Mouse (Mus musculus) right cerebral cortex, postnatal 10 days (tissue): Measurements from ENCODE around the gene Fam243.

Experiments
- DNase-seq, 2 experiments: peaks; one replicate each; pipeline ENCODE4 v3.0.0; 2021; ENCODE audit warnings: low spot score in 2 of 2

Fam243 gene

DNA sequence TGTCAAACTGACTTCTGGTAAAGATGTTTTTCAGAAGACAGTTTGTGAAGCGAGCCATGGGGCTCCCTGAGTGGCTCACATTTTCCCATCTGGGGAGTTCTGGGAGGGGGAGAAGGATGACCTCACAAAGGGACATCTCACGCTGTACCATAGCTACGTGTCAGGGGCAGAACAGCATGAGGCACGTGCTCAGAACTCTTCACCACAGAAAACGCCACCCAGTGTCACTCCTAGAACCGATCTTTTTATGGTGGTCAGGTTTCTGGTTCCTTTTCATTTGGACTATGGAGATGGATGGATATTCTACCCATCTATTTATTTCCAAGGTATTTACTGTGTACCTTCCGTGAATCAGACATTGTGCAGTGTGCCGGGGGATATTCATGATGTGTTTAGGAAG, at the start of gene Fam243:
Gene Fam243 (minus strand): TSS at position 101 of the 400 bp plus-strand sequence.
- no peak for DNase-seq

DNA sequence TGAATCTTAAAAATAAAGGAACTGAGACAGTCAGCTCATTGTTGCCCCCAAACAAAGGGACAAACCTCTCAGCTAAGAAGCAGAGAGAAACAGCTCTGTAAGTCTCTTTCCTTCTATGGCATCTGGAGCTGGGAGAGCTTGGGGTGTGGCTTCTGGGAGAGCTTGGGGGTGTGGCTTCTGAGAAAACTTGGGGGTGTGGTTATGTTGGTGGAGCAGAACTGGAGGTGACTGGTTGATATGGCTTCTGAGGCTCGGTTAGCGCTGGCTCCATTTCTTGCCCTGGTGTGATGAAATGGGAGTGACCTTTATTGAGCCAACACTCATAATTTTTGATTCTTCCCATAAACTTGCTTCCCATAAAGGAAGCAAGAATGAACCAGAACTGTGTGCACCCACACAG, 48.0 kb upstream of the Fam243 start:
- DNase-seq = no peak

DNA sequence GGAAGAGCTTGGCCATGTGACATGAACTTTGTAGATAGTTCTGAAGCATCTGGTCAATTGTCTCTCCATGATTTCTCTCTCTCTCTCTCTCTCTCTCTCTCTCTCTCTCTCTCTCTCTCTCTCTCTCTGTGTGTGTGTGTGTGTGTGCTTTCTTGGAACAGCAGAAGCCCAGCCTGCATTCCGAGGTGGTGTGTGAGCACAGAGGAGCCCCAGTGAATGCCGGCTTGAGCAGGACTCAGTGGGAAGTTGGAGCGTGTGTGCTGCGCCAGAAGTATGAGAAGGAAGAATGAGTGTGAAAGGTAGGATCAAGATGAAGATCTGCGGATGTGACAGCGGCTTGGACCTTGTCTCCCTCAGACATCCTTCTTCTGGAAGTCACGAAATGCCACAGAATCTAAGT, 44.2 kb upstream of the Fam243 start:
- DNase-seq = no peak

DNA sequence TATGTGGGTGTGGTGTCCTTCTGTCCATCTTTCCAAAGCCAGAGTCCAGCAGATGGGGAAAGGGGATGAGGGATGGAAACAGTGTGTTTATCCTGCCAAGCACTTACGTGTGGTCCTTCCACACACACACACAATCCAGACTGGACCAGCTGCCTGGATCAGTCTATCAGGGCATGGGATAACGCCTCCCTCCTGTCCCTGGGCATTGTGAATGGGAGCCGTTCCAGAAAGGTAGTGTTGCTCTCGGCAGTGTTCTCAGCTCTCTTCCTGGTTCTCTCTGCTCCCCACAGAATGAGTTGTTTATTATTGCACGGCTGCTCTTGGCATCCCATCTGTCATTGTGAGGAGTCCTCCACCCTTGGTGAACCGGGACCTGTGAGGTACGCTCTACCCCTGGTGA, 39.5 kb upstream of the Fam243 start:
- no peak for DNase-seq

DNA sequence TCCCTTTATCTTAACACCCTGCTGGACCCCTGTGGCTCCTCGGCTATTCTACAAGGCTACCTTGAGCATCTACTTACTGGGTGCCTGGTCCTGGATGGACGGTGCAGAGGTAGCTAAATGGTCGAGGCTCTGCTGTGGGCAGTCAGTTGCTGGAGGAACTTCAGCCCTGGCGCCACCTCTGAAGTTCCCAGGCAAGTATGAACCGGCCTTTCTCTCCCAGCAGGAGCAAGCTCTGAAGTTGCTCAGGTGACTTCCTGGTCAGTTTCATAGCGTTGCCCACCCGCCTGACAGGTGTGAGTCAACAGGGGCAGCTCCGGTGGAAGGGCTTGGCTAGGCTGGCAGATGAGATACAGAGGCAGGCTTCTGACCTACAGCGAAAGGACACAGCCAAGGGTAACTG, 38.0 kb upstream of the Fam243 start, which contains the start of gene Kcne1:
Gene Kcne1 (minus strand): TSS at position 240 of the 400 bp plus-strand sequence.
- no peak for DNase-seq

DNA sequence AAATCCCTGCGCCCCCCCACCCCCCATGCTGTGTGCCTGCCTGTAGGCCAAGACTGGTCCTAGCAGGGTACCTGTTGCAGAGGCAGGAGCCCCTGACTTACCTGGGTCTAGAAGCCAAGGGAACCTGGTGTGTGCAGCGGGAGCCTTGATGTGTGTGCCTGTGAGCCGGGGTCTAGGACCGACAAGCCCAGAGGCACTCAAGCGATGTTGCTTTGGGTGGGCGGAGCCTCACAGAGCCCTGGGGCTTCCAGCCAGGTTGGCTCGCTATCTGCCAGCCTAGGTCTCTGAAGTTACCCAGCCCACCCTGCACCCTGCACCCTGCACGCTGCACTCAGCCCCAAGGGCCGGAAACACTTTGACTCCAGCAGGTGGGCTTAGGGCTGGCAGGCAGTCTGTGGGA, 37.5 kb upstream of the Fam243 start:
- DNase-seq = no peak

DNA sequence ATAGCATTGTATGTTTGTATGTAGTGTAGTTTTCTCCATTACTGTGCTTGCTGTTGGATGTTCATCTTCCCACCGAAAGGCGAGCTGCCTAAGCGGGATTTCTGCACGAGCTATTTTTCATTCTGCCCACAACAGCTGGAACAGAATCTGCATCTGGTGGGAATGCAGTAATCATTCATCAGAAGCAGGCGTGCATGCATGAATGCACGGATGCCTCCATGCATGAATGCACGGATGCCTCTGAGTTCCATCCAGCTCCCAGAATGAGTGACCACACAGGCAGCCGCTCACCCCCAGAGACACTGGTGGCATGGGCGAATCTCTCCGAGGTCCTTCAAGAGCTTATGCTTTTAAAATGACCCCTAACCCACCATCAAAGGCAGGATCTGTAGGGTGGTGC, 36.3 kb upstream of the Fam243 start:
- no peak for DNase-seq

DNA sequence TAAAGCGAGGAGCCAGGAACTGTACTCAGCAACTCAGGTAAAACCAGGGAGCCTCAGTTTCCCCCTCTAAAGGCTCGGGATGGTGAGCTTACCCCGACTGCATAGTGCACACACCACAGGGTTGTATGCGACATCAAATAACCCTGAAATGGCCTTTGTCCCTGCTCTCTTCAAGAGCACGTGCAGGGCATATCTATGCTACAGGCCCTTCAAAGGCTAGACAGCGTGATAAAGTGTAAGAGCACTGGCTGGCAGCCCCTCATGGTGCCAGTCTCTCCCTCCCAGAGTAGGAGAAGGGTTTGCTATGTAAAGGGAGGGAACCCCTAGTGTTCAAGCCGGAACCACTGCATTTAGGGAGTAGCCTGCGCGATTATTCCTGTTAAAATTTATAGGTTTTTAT, 35.8 kb upstream of the Fam243 start:
- no peak for DNase-seq

DNA sequence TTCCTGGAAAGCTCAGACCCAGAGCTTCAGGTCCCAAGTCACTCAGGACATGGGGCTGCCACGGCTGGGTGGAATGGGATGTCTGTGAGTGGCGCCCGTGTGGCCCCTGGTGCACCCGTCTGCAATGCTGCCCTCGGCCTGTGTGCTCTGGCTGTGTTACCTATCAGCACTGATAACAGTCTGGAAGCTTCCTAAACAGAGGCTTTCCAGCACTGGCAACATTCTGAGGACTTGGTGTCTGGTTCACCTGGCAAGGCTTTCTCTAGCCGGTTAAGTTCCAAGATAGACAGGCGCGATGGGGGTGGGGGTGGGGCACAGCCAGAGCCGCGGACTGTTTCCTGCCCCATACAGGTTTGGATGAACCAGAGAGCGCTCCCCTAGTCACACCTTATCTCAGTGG, 34.7 kb upstream of the Fam243 start:
- no peak for DNase-seq

DNA sequence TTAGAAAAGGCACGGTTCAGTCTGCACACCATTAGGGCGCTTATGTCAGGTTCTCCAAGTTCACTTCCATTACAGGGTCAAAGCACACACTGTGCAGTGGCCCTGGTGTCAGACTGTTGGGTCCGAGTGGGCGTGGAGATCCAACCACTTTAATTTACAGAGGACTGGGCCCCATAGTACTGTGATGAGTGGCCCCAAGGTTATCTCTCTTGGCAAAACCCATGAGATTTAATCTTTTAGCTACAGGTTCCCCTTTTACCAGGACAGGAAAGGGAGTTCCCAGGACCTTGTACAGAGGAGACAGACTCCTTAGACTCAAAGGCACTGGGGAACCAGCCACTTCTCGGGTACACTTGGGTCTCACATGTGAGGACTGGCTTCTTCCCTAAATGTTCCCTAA, 34.1 kb upstream of the Fam243 start:
- no peak for DNase-seq

DNA sequence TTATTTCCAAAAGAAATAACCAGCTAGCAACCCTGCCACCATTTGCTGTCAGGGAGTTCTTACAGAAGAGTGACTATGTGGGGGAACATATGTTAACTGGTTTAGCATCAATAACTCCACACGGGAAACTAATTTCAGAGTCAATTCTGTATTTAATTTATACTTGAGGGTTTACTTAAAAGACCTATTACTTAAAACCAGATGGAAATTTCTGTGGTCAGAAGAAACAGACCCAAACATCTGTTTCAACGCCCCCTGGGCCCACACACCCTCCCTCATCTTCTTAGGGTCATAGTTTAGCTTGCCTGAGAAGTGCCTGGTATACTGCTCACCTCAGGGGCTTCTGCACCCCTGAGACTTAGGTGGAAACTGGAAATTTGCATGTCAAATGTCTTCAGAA, 32.7 kb upstream of the Fam243 start:
- DNase-seq = no peak

DNA sequence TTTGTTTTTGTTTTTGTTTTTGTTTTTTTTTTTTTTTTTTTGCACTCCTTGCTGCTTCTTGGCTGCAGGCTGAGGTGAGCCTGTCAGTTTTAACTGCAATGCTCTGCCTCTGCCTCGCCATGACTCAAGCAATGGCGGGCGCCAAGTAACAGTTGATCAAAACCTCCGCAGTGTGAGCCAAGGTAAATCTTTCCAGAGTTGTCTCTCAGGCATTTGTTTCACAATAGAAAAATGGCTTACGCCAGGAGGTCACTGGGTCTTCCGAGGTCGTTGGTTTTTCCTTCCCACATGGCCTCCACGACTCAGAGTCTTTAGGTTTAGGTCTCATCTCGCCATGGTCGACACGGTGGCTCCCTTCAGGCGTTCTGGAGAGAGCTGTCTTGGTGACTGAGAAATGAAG, 32.1 kb upstream of the Fam243 start:
- DNase-seq = no peak

DNA sequence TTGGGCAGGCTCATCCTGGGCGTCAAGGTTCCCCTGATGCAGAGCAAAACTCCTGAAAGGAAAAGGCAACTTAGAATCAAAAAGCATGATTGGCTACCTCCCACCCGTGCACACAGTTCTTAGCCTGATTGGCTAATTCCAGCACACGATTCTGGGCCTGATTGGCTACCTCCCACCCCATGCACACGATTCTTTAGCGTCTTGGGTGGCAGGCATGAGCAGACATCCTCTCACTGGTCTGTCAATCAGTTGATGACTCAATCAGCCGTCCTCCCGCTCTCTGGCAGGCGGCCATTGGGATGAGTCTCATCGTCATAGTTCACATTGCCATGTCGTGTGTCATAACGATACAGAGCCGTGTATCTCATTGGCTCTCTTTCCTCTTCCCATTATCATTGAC, 27.7 kb upstream of the Fam243 start:
- no peak for DNase-seq

DNA sequence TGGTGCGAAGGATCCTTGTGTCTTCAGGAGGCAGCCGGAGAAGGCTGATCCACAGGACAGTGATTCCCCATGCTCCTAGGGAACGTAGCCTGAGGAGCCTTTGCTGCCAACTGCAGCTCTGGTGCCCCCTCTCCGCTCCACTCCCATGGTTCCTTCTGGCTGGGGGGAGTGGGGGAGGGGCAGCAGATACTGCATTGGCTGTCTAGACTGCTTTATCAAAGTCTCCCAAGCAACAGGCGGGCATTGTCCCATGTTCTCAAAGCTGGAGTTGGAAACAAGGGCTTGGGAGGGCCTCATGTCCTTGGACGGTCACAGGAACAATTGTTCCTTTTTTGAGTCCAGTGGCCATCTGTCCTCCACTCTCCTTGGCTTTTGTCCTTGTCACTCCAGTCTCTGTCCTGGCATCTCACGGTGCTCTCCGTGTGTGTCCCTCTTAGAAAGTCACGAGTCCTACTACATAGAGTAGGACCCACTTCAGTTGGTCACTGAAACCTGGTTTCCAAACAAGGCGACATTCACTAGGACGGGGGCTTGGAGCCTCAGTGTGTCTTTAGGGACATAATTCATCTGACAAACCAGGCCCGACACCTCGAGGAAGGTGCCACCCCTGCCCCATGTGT, 25.2 kb upstream of the Fam243 start:
- DNase-seq = peak; percentile 45 to 53

DNA sequence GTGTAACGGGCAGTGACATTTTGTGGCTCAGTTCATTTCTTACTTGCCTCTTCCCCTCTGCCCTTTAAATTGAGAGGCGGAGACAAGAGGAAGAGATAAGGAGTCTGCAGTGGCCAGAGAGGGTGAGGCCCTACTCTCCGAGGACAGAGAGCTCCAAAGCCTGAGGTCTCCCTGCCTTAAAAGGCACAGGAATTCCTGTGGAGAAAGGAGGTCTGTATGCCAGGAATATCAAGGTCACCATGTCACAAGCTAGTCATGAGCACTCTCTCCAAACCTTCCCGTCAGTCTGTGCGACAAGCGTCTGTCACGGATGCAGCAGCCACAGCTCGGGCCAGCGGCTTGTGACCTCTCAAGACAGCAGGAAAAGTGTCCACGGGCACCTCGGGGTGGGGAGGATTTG, 23.9 kb upstream of the Fam243 start:
- DNase-seq = no peak

DNA sequence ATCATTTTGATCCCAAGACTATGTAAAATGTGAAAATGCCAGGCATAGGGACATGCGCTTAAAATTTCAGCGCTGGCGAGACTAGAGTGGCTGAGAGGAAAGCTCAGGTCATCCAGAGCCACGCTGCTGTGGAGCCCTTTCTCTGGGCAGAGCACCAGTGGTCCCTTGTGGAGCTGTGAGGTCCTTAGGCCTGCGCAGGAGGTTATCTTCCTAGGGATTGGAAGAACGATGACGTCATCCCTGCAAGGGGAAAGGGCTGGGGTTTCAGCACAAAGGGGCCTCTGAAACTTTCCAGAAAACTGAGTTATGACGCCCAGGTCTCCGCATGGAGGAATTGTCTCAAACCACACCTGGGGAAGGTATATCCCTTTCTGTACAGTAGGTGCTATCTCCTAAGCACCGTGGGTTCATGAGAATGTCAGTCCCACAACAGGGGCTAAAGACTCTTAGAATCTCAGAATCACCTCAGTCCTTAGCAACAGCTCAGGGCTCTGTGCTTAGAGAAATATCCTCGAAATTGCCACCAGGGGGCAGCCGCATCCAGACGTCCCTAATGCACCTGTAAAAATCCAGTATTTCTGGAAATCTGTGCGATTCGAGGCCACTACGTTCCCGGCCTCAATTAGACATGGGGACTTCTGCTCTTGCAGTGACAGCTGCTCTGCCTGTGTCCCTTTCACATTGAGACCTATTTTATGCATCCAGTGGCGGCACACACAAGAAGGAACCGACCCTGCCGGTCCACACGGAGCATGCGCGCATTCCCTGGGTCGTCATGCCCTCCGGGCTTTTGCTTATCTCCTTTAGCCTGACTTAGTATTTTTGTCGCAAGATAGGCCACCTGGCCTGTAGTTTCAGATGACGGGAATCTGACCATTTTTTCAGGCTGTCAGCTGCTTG, 19.6 kb upstream of the Fam243 start:
- DNase-seq = peak; percentile 75 to 84

DNA sequence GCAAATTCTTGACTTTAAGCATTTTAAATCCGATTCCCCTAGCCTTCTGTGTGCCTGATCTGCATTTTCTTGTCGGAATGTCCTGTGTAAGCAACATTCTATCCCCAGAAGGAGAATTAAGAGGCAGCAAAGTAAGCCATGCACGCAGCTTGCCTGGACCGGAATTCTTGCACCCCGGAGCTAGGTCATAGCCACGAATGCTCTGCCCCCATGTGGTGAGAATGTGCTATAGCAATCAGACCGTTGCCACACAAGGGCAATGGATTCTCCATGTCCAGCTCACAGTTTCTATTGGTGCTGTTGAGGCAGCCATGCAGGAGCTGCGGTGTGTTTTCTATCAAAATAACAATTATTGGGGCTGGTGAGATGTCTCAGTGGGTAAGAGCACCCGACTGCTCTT, 15.0 kb upstream of the Fam243 start:
- DNase-seq = peak; percentile 70 to 81

DNA sequence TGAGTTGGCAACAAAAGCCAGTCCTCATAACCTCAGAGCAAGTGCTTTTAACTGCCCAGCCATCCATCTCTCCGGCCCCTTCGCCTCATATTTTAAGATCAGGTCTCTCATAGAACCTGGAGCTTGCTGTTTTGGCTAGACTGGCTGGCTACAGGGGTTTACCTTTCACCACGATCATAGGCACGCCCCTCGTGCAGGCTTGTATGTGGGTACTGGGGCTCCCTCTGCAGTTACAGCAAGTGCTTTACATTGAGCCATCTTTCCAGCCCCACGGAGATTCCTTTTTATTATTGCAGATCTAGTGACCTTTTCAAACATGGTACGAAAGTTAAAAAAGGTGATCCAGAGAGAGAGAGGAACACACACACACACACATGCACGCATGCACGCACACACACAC, 13.4 kb upstream of the Fam243 start:
- no peak for DNase-seq

DNA sequence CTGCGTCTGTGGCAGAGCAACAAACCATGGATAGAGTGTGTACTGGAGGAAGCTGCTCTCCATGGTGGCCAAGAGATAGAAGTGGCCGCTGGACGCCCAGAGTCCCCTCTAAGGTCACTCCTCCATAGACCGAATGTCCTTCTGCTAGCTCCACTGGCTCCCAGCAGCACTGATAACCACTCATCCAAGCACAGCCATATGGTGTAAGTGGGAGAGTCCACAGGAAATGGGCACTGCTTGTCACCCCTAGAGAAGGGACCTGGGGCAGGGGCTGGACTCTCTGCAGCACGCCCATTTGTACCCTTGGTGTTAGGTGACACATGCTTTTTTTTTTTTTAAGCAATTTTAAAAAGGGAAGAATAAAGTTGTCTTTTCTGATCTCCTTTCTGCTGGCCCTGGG, 9.7 kb upstream of the Fam243 start:
- DNase-seq = no peak

DNA sequence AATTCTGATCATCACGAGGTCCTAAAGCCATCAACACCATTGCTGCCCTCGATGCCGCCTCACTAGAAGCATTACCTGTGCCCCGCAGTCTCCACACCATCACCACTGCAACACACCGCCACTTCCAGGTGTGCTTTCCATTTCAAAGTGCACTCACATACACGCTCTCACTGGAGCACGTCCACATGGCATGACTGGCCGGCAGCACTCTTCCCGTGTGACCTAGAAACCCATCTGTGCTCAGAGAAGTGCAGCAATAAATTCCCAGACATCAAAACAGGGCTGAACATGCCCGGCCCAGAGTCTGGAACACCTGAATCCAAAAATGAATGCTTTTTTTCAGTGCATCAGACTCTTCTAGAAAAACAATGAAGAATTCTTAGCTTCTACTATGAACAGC, 6.7 kb upstream of the Fam243 start:
- no peak for DNase-seq

DNA sequence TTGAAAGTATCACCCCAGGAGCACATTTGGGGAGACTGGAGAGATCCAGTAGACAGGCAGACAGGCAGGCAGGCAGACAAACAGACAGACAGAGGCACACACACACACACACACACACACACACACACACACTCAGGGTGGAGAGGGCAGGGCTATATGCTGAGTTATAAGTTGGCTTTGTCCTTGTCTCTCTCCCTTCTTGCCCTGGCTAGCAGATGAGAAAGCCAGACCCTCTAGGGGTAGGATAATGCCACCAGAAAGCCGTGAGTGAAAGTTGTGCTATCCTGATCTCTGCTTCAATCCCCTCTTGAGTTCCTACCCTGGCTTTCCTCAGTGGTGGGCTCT, 3.8 kb upstream of the Fam243 start:
- no peak for DNase-seq

DNA sequence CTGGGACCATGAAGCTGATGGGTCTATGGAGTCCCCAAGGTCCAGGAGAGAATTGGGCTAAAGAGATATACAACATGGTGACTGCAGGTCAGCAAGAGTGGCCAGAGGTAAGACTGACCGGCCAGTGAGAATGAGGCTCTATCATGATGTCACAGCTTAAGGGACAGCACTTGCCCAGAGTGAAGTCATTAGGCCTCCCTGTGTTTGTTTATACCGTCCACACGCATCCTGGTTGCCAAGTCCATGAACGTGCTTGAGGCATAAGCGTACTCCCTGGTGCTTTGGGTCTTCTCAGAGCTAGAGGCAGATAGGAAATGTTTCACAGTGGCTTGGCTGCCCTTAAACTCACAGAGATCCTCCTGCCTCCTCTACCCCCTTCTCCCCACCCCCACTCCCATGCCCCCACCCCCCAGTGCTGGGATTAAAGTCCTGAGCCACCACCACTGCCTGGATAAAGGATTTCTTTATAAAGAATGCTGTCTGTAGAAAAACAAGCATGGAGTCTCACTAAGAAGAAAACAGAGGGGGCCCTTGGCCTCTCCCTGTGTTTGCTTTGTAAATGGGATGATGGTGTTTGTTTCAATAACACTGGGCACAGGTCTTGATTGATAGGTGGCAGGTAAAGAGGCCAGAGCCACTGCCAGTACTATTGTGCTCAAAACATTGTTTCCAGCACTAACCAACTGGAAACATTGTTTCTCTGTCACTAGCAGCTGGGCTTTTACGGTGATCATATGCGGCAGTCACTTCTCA, 3.2 kb upstream of the Fam243 start:
- DNase-seq = no peak

DNA sequence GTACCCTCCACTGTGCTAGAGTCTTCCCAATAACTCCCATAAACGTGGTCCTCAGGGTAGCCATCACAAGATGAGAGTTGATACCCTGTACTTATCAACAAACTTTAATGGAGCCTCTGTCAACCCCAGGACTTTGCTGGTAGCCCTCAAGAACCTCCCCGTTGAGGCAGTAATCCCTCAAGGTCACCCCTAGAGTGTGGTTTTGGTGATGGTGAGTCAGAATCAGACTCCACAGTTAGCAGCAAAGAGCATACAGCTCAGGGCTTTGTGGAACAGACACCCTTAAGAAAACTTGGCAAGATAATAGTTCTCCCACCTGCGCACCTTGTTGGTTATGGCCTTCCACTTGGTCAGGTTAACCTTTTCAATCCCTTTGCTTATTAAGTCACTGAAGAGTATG, 880 bp downstream of the Fam243 start:
- DNase-seq = no peak
